Mouse (Mus musculus) neural tube, embryonic 12.5 days (tissue): ENCODE results near the gene Rad51. TPM values are rescaled to one million over a fixed set of nuclear protein-coding genes. Genes with fewer than 3 reads are reported as not detected.

Source experiments
- ATAC-seq: fragments of 200-750 bp; cut with Nextera tagmentation; 2 replicates; pipeline ENCODE4 v1.8.0; 2017; ENCODE audit warnings: low read depth, mild to moderate bottlenecking, moderate TSS enrichment, moderate library complexity; ENCODE audit not compliant: low FRiP score
- H3K27ac ChIP-seq: fragments of 300-500 bp; sonication (generic); 2 replicates; pipeline ENCODE4 v1.5.1; 2016
- H3K27me3 ChIP-seq: fragments of 300-500 bp; sonication (generic); replicated peaks from 2 replicates; pipeline ENCODE4 v1.6.1; 2016; ENCODE audit warnings: mild to moderate bottlenecking
- H3K36me3 ChIP-seq: fragments of 300-500 bp; sonication (generic); 2 replicates; pipeline ENCODE4 v1.6.1; 2016; ENCODE audit warnings: mild to moderate bottlenecking
- H3K4me1 ChIP-seq: fragments of 300-500 bp; sonication (generic); 2 replicates; pipeline ENCODE4 v1.6.1; 2016
- H3K4me2 ChIP-seq: fragments of 300-500 bp; sonication (generic); replicated peaks from 2 replicates; pipeline ENCODE4 v1.6.1; 2016; ENCODE audit warnings: mild to moderate bottlenecking
- H3K4me3 ChIP-seq: fragments of 300-500 bp; sonication (generic); 2 replicates; pipeline ENCODE4 v1.5.1; 2016
- H3K9ac ChIP-seq: fragments of 300-500 bp; sonication (generic); 2 replicates; pipeline ENCODE4 v1.6.1; 2016; ENCODE audit warnings: mild to moderate bottlenecking
- H3K9me3 ChIP-seq: fragments of 300-500 bp; sonication (generic); 2 replicates; pipeline ENCODE4 v1.6.1; 2016; ENCODE audit warnings: mild to moderate bottlenecking
- WGBS: fragments of 180-500 bp; shearing (Covaris S2); methylation state at CpG from one replicate; pipeline ENCODE4 v1.1.7; 2016; 5-methylcytosine and 5-hydroxymethylcytosine counted together
- polyA plus RNA-seq: library from polyadenylated mRNA; unstranded; fragments of >200 nt; fragmentation: Nextera tagmentation; extraction: Ambion mirVana; gene quantifications from 2 replicates; pipeline ENCODE4 v1.2.1, GENCODE M21; 2016

Rad51 gene
- polyA plus RNA-seq, 1 experiment from 2014 or later, result 31.9 TPM

DNA sequence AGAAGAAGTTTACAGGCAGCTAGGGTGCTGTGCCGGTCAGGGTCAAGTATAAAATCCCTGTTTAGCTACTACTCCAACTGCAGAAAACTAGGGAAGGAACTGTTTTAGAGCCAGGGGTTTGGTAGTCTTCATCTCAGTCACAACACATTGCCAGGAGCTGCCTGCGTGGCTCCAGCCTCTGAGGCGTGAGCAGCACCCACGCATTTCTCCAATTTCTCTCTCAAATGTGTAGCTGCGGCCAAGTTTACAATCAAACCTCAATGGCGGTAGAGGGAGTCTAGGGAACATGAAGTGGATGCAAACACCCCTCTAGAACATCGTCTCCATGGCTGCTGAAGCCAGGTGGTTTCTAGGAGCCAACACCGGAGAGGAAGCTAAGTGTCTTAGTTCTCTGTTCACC is 35.2 kb downstream of the Rad51 start:
- Histone ChIP-seq H3K27me3 (no peaks in the 10 kb centered on the region), H3K4me2 (no peak overlapping the region), H3K4me1 (no peaks in the 10 kb centered on the region), H3K27ac (no peak overlapping the region), H3K9me3 (no peaks in the 10 kb centered on the region), H3K36me3 (peaks cover 87% of the 10 kb centered on the region), H3K4me3 (no peak overlapping the region), H3K9ac (no peak overlapping the region)
- no peak for ATAC-seq
- WGBS, result 93% methylated on average over 8 of the region's 8 CpGs

DNA sequence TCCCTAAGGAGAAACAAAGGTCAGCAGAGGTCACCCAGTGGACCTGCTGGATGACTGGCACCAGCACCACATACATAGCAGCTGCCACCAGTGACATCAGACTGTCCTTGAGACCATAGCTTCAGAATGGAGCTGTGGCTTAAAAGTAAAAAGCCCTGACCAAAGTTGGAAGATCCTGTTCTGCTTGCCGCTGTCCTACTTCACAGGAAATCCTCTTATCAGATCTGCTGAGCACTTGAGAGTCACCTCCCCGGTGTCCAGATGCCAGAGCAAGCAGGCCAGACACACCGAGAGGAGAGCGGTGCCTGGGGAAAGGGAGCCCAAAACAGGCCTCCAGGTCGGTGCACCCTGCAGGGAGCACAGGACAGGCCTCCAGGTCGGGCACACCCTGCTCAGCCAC is 39.7 kb downstream of the Rad51 start:
- Histone ChIP-seq H3K27ac (no peak overlapping the region), H3K9me3 (no peaks in the 10 kb centered on the region), H3K36me3 (peaks cover 67% of the 10 kb centered on the region), H3K4me3 (no peak overlapping the region), H3K4me2 (no peak overlapping the region), H3K4me1 (peaks cover 11% of the 10 kb centered on the region), H3K9ac (no peak overlapping the region), H3K27me3 (no peaks in the 10 kb centered on the region)
- WGBS, result 87% methylated on average over 6 of the region's 6 CpGs
- ATAC-seq, result no peak

DNA sequence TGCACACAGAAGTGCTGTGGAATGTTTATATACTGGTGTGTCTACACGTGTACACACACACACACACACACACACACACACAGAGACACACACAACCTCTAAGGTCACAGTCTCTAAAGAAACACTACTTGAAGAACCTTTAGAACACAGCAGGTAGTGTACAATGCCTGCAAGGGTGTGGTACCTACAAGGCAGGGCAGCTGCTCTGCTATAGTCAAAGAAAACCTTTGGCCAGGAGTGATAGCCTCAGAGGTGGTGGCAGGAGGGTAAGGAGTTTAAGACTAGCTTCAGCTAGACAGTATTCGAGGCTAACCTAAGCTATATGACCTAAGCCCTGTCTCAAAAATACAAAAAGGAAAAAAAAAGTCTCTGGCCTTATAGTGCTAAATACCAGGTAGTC is 42.1 kb downstream of the Rad51 start:
- Histone ChIP-seq H3K36me3 (peaks cover 43% of the 10 kb centered on the region), H3K9me3 (no peaks in the 10 kb centered on the region)

GRCm38 (mm10) chr2:119155388-119155787 is 42.8 kb downstream of the Rad51 start:
- 87% methylated on average over 9 of the region's 9 CpGs for WGBS
- no peaks in the 10 kb centered on the region for H3K27me3 ChIP-seq
- 0 out of 2 replicates have a peak overlapping the region, but pooled peaks have one; percentile 5 for H3K4me3 ChIP-seq
- ATAC-seq, result no peak
- H3K36me3 ChIP-seq, result peaks cover 37% of the 10 kb centered on the region
- H3K9me3 ChIP-seq, result no peaks in the 10 kb centered on the region
- H3K9ac ChIP-seq, result no peak overlapping the region
- H3K4me1 ChIP-seq, result peaks cover 11% of the 10 kb centered on the region
- no peak overlapping the region for H3K27ac ChIP-seq
- peak overlapping the region; percentile 95 for H3K4me2 ChIP-seq

More for the DNA sequence above, 42.1 kb downstream of the Rad51 start:
- Histone ChIP-seq H3K9ac (no peak overlapping the region), H3K4me1 (peaks cover 11% of the 10 kb centered on the region), H3K27ac (no peak overlapping the region), H3K4me3 (no peak overlapping the region), H3K4me2 (no peak overlapping the region), H3K27me3 (no peaks in the 10 kb centered on the region)
- no peak for ATAC-seq
- WGBS, result 77% methylated on average over 2 of the region's 2 CpGs

DNA sequence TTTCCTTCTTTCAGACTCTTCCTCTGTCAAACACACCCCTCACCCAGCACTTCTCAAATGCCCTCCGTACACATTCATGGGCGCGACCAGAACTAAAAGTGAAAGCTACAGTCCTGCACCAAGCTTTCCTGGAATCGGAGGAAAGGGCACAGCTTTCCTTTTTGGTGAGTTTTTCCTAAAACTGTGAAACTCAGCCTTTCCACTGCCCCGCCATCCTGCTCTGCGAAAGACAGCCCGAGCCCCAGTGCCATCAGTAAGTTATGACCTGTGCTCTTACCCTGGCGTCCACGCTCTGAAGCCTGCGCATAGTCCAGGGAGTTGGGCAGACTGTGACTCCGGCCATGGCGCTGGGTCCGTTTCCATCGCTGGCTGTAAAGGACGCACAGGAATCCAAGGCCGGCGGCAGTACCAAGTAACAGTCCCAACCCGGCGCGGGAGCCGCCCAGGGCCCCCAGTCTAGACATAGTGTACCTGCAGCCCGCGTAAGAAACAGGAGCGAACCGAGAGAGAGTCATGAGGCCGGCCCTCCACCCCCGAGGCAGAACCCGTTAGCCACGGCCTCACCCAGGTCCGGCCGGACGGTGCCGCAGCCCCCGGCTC is 43.6 kb downstream of the Rad51 start:
- H3K4me3 ChIP-seq, result peak overlapping the region; percentile 98
- H3K9me3 ChIP-seq, result no peaks in the 10 kb centered on the region
- peak overlapping the region; percentile 90 for H3K9ac ChIP-seq
- WGBS, result 7% methylated on average over 34 of the region's 34 CpGs
- peak; percentile 10; the same call in 1 of the 2 replicates for ATAC-seq
- H3K27ac ChIP-seq, result no peak overlapping the region
- peak overlapping the region; percentile 95 for H3K4me2 ChIP-seq
- H3K27me3 ChIP-seq, result no peaks in the 10 kb centered on the region
- H3K4me1 ChIP-seq, result peaks cover 11% of the 10 kb centered on the region
- peaks cover 29% of the 10 kb centered on the region for H3K36me3 ChIP-seq

DNA sequence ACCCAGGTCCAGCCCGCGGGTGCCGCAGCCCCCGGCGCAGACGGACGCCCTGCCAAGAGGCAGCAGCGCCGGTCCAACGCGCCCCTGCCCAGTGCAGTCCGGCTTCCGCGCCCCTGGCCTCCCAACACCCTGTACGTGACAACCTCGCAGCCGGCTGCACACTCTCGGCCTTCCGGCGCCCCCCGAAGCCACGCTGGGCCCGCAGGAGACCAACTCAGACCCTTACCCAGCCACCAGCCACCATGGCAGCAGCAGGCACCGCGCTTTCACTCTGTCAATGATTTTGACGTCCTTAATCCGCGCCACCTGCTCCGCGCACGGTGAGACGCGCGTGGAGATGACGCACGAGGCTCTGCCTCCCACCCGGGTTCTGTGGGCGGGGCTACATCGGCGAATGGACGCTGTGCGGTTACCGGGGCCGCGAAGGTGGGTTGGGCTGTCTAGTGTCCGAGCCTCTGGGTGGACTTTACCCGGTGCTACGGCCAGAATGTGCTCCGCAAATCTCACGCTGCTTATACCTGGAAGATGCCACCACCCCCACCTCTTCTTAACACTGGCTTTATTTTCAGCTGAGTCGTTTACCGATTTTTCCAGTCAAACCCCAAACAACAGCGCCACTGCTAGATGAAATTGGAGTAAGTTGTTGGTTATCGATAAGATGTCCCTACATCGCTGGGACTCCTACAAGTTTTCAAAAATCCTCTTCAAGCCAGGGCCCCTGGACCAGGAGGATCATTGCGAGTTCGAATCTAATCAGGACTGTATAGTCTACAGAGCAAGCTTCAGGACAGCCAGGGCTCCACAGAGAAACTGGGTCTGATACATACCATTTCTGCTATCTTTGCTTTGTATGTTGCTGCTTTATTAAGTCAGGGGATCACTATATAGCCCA is 44.3 kb downstream of the Rad51 start, which contains the start of gene Rmdn3:
Gene Rmdn3, minus strand, starts transcription at position 354 of the 892 bp plus-strand sequence.
- no peaks in the 10 kb centered on the region for H3K9me3 ChIP-seq
- H3K4me2 ChIP-seq, result peak within 1 kb of the TSS; percentile 95
- peak within 1 kb of the TSS; percentile 98 for H3K4me3 ChIP-seq
- no peaks in the 10 kb centered on the region for H3K27me3 ChIP-seq
- H3K27ac ChIP-seq, result no peak within 1 kb of the TSS
- peak; percentile 87 for ATAC-seq
- H3K4me1 ChIP-seq, result peaks cover 11% of the 10 kb centered on the region
- peaks cover 21% of the 10 kb centered on the region for H3K36me3 ChIP-seq
- under 1% methylated on average over 57 of the region's 57 CpGs for WGBS
- H3K9ac ChIP-seq, result peak within 1 kb of the TSS; percentile 90

DNA sequence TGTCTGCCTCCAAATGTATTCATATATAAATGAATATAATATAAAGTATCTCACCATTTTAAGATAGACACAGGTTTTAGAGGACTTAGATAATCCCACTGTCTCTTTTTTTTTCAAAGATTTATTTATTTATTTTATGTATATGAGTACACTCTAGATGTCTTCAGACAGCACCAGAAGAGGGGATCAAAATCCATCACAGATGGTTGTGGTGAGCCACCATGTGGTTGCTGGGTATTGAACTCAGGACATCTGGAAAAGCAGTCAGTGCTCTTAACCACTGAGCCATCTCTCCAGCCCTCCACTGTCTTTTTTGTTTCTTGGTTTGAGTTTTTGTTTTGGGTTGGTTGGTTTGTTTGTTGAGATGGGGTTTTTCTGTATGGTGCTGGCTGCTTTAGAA is 45.2 kb downstream of the Rad51 start:
- Histone ChIP-seq H3K27ac (no peak overlapping the region), H3K9me3 (no peaks in the 10 kb centered on the region), H3K36me3 (peaks cover 12% of the 10 kb centered on the region), H3K9ac (no peak overlapping the region), H3K4me3 (no peak overlapping the region), H3K4me1 (peaks cover 11% of the 10 kb centered on the region), H3K4me2 (no peak overlapping the region), H3K27me3 (no peaks in the 10 kb centered on the region)
- ATAC-seq, result no peak

DNA sequence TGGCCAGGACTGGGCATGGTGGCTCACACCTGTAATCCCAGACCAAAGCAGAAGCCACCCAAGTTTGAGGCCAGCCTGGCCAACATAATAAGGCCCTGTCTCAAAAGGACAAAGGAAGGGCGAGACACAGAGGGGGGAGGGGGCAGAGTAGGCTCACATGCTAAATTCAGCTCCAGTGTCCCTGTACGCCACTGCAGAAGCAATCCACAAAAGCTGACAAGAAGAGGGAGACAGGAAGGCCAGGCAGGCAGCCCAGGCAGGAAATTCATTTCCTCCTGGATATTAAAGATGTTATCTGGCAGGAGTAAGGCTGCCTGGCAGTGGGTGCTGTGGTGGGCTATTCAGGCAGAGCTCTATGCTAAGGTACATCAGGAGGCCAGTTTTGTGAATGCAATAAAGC is 48.7 kb downstream of the Rad51 start:
- 21% methylated on average over 2 of the region's 2 CpGs for WGBS
- H3K9ac ChIP-seq, result no peak overlapping the region
- H3K27ac ChIP-seq, result no peak overlapping the region

DNA sequence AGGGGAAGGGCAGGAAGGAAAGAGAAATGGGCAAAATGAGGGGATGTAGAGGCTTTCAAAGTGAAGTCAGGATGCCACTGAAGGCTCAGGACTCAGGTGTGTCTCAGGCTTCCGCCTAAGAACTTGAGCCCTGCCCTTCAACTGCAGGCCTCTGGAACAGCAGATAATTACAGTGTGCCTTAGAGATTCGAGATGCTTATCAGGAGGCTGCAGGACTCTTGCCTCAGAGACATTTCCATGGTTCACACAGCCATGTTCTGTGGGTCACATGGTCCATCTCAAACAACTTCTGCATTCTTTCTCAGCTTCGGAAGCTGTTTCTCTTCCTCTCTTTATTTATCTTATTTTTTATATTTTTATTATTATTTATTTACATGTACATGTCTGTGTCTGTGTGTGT is 50.5 kb downstream of the Rad51 start:
- no peak overlapping the region for H3K4me2 ChIP-seq
- peaks cover 23% of the 10 kb centered on the region for H3K27me3 ChIP-seq
- H3K9ac ChIP-seq, result no peak overlapping the region
- ATAC-seq, result no peak
- no peak overlapping the region for H3K27ac ChIP-seq
- H3K4me1 ChIP-seq, result peaks cover 17% of the 10 kb centered on the region
- H3K9me3 ChIP-seq, result no peaks in the 10 kb centered on the region
- no peak overlapping the region for H3K4me3 ChIP-seq
- no peaks in the 10 kb centered on the region for H3K36me3 ChIP-seq
- 67% methylated on average over 3 of the region's 3 CpGs for WGBS

More for the DNA sequence above, 48.7 kb downstream of the Rad51 start:
- Histone ChIP-seq H3K27me3 (peaks cover 6% of the 10 kb centered on the region), H3K4me3 (no peak overlapping the region), H3K36me3 (no peaks in the 10 kb centered on the region), H3K4me2 (no peak overlapping the region), H3K4me1 (peaks cover under 1% of the 10 kb centered on the region; the same call in 1 of the 2 replicates), H3K9me3 (no peaks in the 10 kb centered on the region)
- ATAC-seq, result no peak

- peaks cover 28% of the 10 kb centered on the region for H3K27me3 ChIP-seq
- H3K9me3 ChIP-seq, result no peaks in the 10 kb centered on the region
- peaks cover 18% of the 10 kb centered on the region for H3K4me1 ChIP-seq
- H3K4me3 ChIP-seq, result no peak overlapping the region
- no peak overlapping the region for H3K4me2 ChIP-seq
- H3K9ac ChIP-seq, result no peak overlapping the region
- 89% methylated on average over 4 of the region's 4 CpGs for WGBS
- no peaks in the 10 kb centered on the region for H3K36me3 ChIP-seq
- H3K27ac ChIP-seq, result no peak overlapping the region
- ATAC-seq, result no peak
These were observed 51.4 kb downstream of the Rad51 start for GRCm38 (mm10) chr2:119163999-119164398.

- Histone ChIP-seq H3K4me3 (no peak overlapping the region), H3K4me1 (peaks cover 18% of the 10 kb centered on the region)
These were observed 52.8 kb downstream of the Rad51 start for GRCm38 (mm10) chr2:119165401-119165800.

More at GRCm38 (mm10) chr2:119165401-119165800, 52.8 kb downstream of the Rad51 start:
- H3K27me3 ChIP-seq, result peaks cover 28% of the 10 kb centered on the region
- ATAC-seq, result no peak
- no peak overlapping the region for H3K9ac ChIP-seq
- no peak overlapping the region for H3K27ac ChIP-seq
- no peaks in the 10 kb centered on the region for H3K9me3 ChIP-seq
- H3K36me3 ChIP-seq, result no peaks in the 10 kb centered on the region
- no peak overlapping the region for H3K4me2 ChIP-seq
